Mouse (Mus musculus) erythroblast, embryonic 14.5 days (primary cell): ENCODE measurements at regions not wholly inside any gene's neighbourhood (a gene's known extent, or its start where the extent isn't known, plus 50 kb on each side); places are given as distances from the start of the nearest gene placed in this dataset.

Experiments
- GATA1 ChIP-seq: IDR thresholded peaks from 2 replicates; pipeline ENCODE4 v1.6.1; 2012; ENCODE audit warnings: low read length, inconsistent platforms, mixed read lengths
- TAL1 ChIP-seq: IDR thresholded peaks from 3 replicates; pipeline ENCODE4 v1.6.1; 2012; ENCODE audit warnings: low read length, inconsistent platforms, mixed read lengths

- TF ChIP-seq GATA1 (no peak), TAL1 (no peak)
These were observed 205.9 kb downstream of the Xxylt1 start for GRCm38 (mm10) chr16:30875235-30875829.
